Mouse (Mus musculus) C2C12 (cell line): Measurements from ENCODE around the gene Tspan2. TPM values are rescaled to one million over a fixed set of nuclear protein-coding genes. Genes with fewer than 3 reads are reported as not detected.

ENCODE experiments used
- H3K27me3 ChIP-seq: one replicate; pipeline ENCODE4 v1.6.1; 2011; ENCODE audit not compliant: control insufficient read depth, insufficient read depth, insufficient read length
- H3K36me3 ChIP-seq: one replicate; pipeline ENCODE4 v1.6.1; 2011; ENCODE audit not compliant: control insufficient read depth, insufficient read depth
- H3K4me3 ChIP-seq: one replicate; pipeline ENCODE4 v1.5.1; 2011; ENCODE audit warnings: mild to moderate bottlenecking, control low read depth; ENCODE audit not compliant: poor library complexity, insufficient read depth, severe bottlenecking
- H3K79me2 ChIP-seq: one replicate; pipeline ENCODE4 v1.6.1; 2011; ENCODE audit not compliant: control insufficient read depth, insufficient read depth
- H3K79me3 ChIP-seq: one replicate; pipeline ENCODE4 v1.6.1; 2011; ENCODE audit warnings: low read depth, control low read depth
- H3ac ChIP-seq: one replicate; pipeline ENCODE3; 2011; ENCODE audit warnings: low read depth; ENCODE audit not compliant: control insufficient read depth, insufficient read length
- CEBPB ChIP-seq: IDR thresholded peaks from one replicate; pipeline ENCODE4 v1.6.1; 2011; ENCODE audit warnings: low read depth, mild to moderate bottlenecking, control low read depth, moderate library complexity
- CTCF ChIP-seq: IDR thresholded peaks from one replicate; pipeline ENCODE4 v1.5.1; 2011; ENCODE audit not compliant: control insufficient read depth, insufficient read depth, insufficient read length
- FOSL1 ChIP-seq: IDR thresholded peaks from one replicate; pipeline ENCODE4 v1.8.0; 2011; ENCODE audit warnings: mild to moderate bottlenecking, low read length; ENCODE audit not compliant: poor library complexity, insufficient read depth, severe bottlenecking
- MAX ChIP-seq: IDR thresholded peaks from one replicate; pipeline ENCODE4 v1.6.1; 2011; ENCODE audit warnings: mild to moderate bottlenecking, control low read depth
- MYOD1 ChIP-seq: IDR thresholded peaks from one replicate; pipeline ENCODE4 v1.6.1; 2011; ENCODE audit warnings: low read depth; ENCODE audit not compliant: control insufficient read depth, insufficient read length
- MYOG ChIP-seq: IDR thresholded peaks from one replicate; pipeline ENCODE4 v1.6.1; 2011; ENCODE audit not compliant: control insufficient read depth, insufficient read length; ENCODE audit errors: extremely low read depth
- USF1 ChIP-seq: IDR thresholded peaks from one replicate; pipeline ENCODE4 v1.6.1; 2011; ENCODE audit warnings: low read depth, mild to moderate bottlenecking, control low read depth, moderate library complexity
- polyA plus RNA-seq: library from polyadenylated mRNA; unstranded; fragments of >200 nt; fragmentation: generic; extraction: Trizol; gene quantifications from one replicate; pipeline ENCODE4 v1.2.1, GENCODE M21; 2012; ENCODE audit warnings: missing spikeins

The Tspan2 gene
- polyA plus RNA-seq, 1 experiment: 5.5 TPM

DNA sequence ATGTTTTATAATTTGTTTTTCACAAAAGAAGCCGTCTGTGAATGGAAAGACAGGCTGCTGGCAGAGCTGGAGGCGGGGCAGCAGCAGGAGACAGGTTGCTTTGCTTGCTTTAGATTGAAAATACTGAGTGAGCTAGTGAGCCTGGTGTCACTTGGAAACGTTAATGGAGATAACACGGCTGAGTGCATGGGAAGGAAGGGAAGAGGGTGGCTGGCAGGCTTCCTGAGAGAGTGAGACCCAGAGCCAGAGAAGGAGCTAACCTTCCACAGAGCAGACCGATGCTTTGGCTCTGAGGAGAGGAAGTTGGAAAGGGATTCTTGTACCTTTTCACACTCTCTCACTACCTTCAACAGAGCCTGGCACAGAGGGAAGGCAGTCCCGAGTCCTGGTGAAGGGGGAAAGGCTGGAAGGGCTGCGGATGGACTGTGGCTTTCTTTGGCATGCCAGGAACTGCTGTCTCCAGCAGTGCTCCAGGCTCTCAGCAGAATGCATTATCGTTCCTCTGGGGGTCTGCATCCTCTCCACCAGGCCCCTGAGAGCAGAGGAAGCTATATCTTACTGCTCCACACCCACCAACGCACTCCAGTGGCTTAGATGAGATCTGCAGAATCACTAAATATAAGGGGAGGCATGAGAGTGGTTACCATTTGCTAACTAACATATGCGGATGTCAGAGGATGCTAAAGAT, 29.5 kb downstream of the Tspan2 start:
- H3K79me2 ChIP-seq: no peaks in the 10 kb centered on the region
- no peak for TF ChIP-seq CEBPB
- no peak for TF ChIP-seq CTCF
- no peak for TF ChIP-seq MYOG
- TF ChIP-seq MAX: no peak
- no peak for TF ChIP-seq FOSL1
- no peak for TF ChIP-seq USF1
- no peak for TF ChIP-seq MYOD1
- no peaks in the 10 kb centered on the region for H3K27me3 ChIP-seq
- no peak overlapping the region for H3ac ChIP-seq
- no peaks in the 10 kb centered on the region for H3K36me3 ChIP-seq
- no peaks in the 10 kb centered on the region for H3K79me3 ChIP-seq
- H3K4me3 ChIP-seq: no peak overlapping the region

DNA sequence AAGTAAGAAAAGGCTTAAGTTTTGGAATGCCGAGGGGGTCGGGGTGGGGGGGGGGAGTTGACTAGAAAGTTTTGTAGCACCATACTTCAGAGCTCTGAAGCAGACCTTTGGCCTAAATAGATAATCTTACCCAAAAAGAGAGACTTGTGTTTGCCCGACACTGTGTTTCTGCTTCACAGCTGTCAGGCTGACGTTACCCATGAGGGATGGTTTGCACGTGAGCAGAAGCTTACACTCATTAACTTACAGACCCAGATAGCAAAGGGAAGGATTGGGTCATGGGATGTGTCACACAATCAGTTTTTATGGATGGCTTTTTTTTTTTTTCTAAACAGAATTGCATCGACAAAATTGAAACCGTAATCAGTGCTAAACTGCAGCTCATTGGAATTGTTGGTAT, 30.5 kb downstream of the Tspan2 start:
- no peak overlapping the region for H3ac ChIP-seq
- no peaks in the 10 kb centered on the region for H3K79me3 ChIP-seq

DNA sequence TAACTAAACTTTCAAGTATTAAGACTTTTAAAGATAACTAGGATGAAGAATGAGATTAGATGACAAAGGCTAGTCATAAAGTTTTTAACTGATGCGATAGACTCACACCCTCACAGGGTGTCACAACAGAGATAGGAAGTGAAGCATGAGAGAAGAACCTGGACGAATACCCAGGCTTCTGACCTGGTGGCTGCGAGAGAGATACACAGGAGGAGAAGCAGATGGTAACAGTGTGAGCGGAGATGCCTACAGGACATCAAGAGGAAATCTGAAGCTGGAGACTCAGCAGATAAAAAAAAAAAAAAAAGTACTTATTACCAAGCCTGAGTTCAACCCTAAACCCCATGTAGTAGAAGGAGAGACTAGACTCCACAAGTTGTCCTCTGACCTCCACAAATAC, 38.7 kb downstream of the Tspan2 start:
- no peaks in the 10 kb centered on the region for H3K79me2 ChIP-seq
- no peaks in the 10 kb centered on the region for H3K27me3 ChIP-seq
- no peaks in the 10 kb centered on the region for H3K79me3 ChIP-seq
- TF ChIP-seq FOSL1 (no peak), CTCF (no peak), MYOD1 (no peak), CEBPB (no peak), MYOG (no peak), MAX (no peak), USF1 (no peak)
- H3ac ChIP-seq: no peak overlapping the region
- H3K4me3 ChIP-seq: no peak overlapping the region
- H3K36me3 ChIP-seq: no peaks in the 10 kb centered on the region

More for the DNA sequence above, 30.5 kb downstream of the Tspan2 start:
- H3K79me2 ChIP-seq: no peaks in the 10 kb centered on the region
- H3K4me3 ChIP-seq: no peak overlapping the region
- TF ChIP-seq CEBPB (no peak), CTCF (no peak), USF1 (no peak), MAX (no peak), MYOD1 (no peak), MYOG (no peak), FOSL1 (no peak)
- no peaks in the 10 kb centered on the region for H3K36me3 ChIP-seq
- no peaks in the 10 kb centered on the region for H3K27me3 ChIP-seq

DNA sequence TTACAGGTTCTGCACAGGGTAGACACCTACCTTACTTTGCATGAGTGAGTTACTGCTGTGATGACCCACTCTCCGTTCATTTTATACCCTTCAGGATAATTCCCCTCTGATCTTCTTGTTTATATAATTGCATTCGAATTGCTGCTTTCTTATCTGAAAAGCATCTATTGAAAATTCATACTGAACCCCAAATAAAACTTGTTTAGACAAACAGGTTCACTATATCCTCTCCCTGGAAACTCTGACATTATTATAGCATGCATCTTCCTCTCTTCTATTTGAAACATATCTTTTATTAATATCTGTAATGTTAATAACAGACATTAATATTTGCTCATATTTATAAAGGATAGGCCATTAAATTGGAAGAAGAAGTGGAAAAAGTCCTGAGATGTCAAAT, 48.3 kb downstream of the Tspan2 start, which contains the start of gene Tshb:
TSS of gene Tshb (minus strand) at position 101 of the 400 bp plus-strand sequence.
- Histone ChIP-seq H3K4me3 (no peak within 1 kb of the TSS), H3K79me3 (no peaks in the 10 kb centered on the region), H3K79me2 (no peaks in the 10 kb centered on the region), H3K27me3 (no peaks in the 10 kb centered on the region), H3K36me3 (no peaks in the 10 kb centered on the region), H3ac (no peak within 1 kb of the TSS)
- no peak for TF ChIP-seq MYOD1
- TF ChIP-seq USF1: no peak
- TF ChIP-seq MYOG: no peak
- no peak for TF ChIP-seq FOSL1
- TF ChIP-seq CEBPB: no peak

DNA sequence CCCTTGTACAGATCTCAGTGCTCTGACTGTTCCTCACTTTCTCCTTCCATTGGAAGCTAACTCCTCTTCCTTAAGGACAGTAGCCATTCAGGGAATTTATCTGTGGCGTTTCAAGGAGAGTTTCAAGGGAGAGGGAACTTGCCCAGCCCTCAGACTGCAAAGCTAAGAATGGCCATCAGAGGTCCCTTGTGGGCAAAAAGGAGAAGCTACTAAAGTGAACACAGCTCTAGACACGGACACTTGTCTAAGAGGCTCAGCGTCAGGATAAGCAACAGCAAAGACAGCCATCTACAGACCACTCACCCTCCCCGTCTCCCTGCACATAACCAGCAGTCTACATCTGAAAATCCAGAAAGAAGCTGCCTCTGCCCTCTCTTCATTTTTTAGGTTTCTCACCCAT, 53.0 kb downstream of the Tspan2 start:
- H3K79me2 ChIP-seq: no peaks in the 10 kb centered on the region
- H3K36me3 ChIP-seq: no peaks in the 10 kb centered on the region
- H3K4me3 ChIP-seq: no peak overlapping the region
- TF ChIP-seq USF1 (no peak), CTCF (no peak), MAX (no peak), MYOG (no peak), CEBPB (no peak), MYOD1 (no peak), FOSL1 (no peak)
- no peaks in the 10 kb centered on the region for H3K79me3 ChIP-seq
- no peak overlapping the region for H3ac ChIP-seq
- no peaks in the 10 kb centered on the region for H3K27me3 ChIP-seq

DNA sequence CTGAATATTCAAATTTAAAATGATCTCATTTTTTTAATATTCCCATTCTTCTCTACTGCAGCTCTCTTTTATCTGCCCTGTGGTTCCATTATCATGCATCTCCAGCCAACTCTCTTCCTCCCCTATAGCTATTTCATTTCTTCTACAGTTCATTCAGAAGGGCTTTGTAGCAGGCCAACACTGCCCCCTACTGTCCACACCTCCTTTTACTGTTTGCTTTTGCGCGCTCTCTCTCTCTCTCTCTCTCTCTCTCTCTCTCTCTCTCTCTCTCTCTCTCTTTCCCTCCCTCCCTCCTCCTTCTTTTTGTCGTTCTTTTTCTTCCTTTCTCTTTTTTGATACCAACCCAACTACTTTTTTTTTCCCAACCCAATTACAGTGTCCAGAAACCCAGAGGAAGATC, 69.6 kb downstream of the Tspan2 start:
- TF ChIP-seq MAX (no peak), CEBPB (no peak), MYOD1 (no peak), MYOG (no peak), USF1 (no peak)
- H3K36me3 ChIP-seq: no peaks in the 10 kb centered on the region
- H3K79me2 ChIP-seq: no peaks in the 10 kb centered on the region
- H3K27me3 ChIP-seq: no peaks in the 10 kb centered on the region
- no peak overlapping the region for H3ac ChIP-seq
- no peaks in the 10 kb centered on the region for H3K79me3 ChIP-seq
- no peak overlapping the region for H3K4me3 ChIP-seq
